Mouse (Mus musculus): Measurements from ENCODE around the gene Il2rb. TPM values are rescaled to one million over a fixed set of nuclear protein-coding genes. Genes with fewer than 3 reads are reported as not detected.
A peak's percentile ranks its signal among the peaks of the same experiment; 100 is the strongest.

Gene Il2rb
- total and polyA plus RNA-seq, 2 experiments from 2014 or later, result 0.19 to 0.38 TPM

DNA sequence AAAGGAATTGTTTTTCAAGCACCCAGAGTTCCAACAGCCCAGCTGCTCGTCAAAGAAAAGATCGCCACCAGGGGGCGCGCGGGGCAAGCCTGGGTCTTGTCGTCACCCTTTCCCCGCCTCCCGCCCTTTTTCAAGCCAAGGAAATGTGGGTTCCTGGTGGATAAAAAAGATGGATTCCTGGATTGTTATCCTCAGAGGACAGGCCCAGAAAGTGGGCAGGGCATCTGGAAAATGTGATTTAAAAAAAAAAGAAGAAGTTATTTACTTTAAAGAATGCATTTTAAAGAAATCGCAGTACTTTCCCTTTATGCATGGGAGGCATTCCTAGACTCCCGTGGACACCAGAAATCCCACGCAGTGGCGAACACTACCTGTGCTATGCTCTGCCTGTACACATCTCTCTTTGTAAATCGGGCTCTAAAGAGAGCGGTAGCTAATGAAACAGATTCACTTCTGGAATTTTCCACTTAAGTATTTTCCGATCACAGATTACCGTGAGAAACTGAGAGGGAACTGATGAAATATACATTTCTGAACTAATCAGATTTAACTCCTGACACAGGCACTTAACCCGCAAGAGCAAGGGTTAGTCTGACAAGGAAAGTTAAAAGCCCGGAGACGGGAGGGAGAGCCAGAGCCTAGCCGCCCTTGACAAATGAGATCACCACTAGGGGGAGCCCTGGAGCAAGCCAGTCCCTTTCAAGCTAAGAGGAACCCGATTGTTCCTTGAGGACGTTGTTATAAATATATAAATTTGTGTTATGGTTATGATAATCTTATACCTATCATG is 47.1 kb downstream of the Il2rb start:
- H3K27me3 ChIP-seq (ENCODE audit: insufficient read depth, low read length), result no peaks in the 10 kb centered on the region
- no peak overlapping the region for H3K9ac ChIP-seq (replicated peaks; ENCODE audit: low read length, poor library complexity, severe bottlenecking)
- peak; percentile 69 for ATAC-seq (ENCODE audit: low FRiP score)
- peak; percentile 93 for DNase-seq (ENCODE audit: low spot score)
- H3K4me1 ChIP-seq (ENCODE audit: insufficient read depth, low read length), result no peaks in the 10 kb centered on the region; the same call in 1 of the 2 replicates
- under 1% methylated on average over 22 of the region's 22 CpGs for WGBS
- peak overlapping the region; percentile 71 for H3K27ac ChIP-seq (ENCODE audit: low read depth, low read length)
- H3K4me2 ChIP-seq (ENCODE audit: low read depth, low read length, poor library complexity, severe bottlenecking), result peak overlapping the region; percentile 56
- no peaks in the 10 kb centered on the region for H3K36me3 ChIP-seq (ENCODE audit: insufficient read depth, low read length)
- H3K9me3 ChIP-seq (ENCODE audit: low read length), result no peaks in the 10 kb centered on the region
- TF ChIP-seq CTCF (IDR thresholded peaks at IDR 0.05), result peak; percentile 95
- H3K4me3 ChIP-seq (ENCODE audit: low read depth, low read length), result peak overlapping the region; percentile 21

DNA sequence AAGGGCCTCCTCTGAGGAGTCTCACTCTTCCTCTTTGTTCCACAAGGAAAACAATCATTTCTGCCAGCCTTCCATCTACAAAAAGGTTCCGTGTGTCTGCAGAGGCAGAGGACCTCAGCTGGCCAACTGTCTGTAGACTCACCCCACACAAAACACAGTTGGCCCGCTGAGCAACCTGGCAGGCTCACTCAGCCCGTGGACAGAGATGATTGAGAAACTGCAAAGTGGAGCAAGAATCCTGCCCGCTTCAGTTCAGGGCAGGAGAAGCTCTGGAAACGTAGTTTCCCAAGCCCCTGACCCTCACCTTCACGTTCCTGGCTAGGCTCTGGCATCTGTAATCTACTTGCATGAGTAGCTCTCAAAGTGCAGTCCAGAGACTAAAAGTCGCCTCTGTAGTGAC is 48.0 kb downstream of the Il2rb start:
- H3K9ac ChIP-seq (replicated peaks; ENCODE audit: low read length, poor library complexity, severe bottlenecking), result no peak overlapping the region; the same call in 1 of the 2 replicates
- DNase-seq (ENCODE audit: low spot score) (no peak), ATAC-seq (ENCODE audit: low FRiP score) (no peak)
- 0 out of 2 replicates have a peak overlapping the region, but pooled peaks have one; percentile 26 for H3K27ac ChIP-seq (ENCODE audit: low read depth, low read length)
- no peak overlapping the region for H3K4me3 ChIP-seq (ENCODE audit: low read depth, low read length)
- no peaks in the 10 kb centered on the region for H3K36me3 ChIP-seq (ENCODE audit: insufficient read depth, low read length)
- no peaks in the 10 kb centered on the region for H3K9me3 ChIP-seq (ENCODE audit: low read length)
- TF ChIP-seq CTCF (IDR thresholded peaks at IDR 0.05), result no peak
- WGBS, result 28% methylated on average over 7 of the region's 7 CpGs
- no peak overlapping the region for H3K4me2 ChIP-seq (ENCODE audit: low read depth, low read length, poor library complexity, severe bottlenecking)
- no peaks in the 10 kb centered on the region; the same call in 1 of the 2 replicates for H3K4me1 ChIP-seq (ENCODE audit: insufficient read depth, low read length)
- H3K27me3 ChIP-seq (ENCODE audit: insufficient read depth, low read length), result no peaks in the 10 kb centered on the region

GRCm38 (mm10) chr15:78443857-78444256 is 51.2 kb downstream of the Il2rb start:
- Histone ChIP-seq H3K4me3 (ENCODE audit: low read depth, low read length) (no peak overlapping the region), H3K27me3 (ENCODE audit: insufficient read depth, low read length) (no peaks in the 10 kb centered on the region), H3K9ac (replicated peaks; ENCODE audit: low read length, poor library complexity, severe bottlenecking) (0 out of 2 replicates have a peak overlapping the region, but pooled peaks have one; percentile 13), H3K4me1 (ENCODE audit: insufficient read depth, low read length) (no peaks in the 10 kb centered on the region), H3K9me3 (ENCODE audit: low read length) (no peaks in the 10 kb centered on the region), H3K36me3 (ENCODE audit: insufficient read depth, low read length) (no peaks in the 10 kb centered on the region), H3K4me2 (ENCODE audit: low read depth, low read length, poor library complexity, severe bottlenecking) (no peak overlapping the region), H3K27ac (ENCODE audit: low read depth, low read length) (no peak overlapping the region)
- WGBS, result 39% methylated on average over 6 of the region's 6 CpGs
- no peak for ATAC-seq (ENCODE audit: low FRiP score)
- TF ChIP-seq CTCF (IDR thresholded peaks at IDR 0.05), result no peak
- DNase-seq (ENCODE audit: low spot score), result no peak

DNA sequence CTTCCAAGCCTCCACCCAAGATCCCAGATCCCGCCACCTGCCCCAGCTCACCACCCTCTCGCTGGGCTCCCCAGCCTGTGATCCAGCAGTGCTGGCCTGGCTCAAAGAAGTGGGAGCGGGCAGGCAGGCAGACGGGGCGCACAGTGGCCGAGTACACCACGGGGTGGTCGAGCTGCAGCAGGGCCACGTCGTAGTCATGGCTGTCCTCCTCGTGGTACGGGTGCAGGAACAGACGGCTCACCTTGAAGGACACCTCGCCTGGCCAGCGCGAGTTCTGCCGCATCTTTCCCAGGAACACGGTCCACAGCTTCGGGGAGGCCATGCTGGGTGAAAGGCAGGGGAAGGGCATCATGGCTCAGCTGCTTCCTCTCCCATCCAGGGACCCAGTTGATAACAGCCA is 52.8 kb downstream of the Il2rb start:
- 91% methylated on average over 19 of the region's 19 CpGs for WGBS
- ATAC-seq (ENCODE audit: low FRiP score) (no peak), DNase-seq (ENCODE audit: low spot score) (no peak)
- Histone ChIP-seq H3K9me3 (ENCODE audit: low read length) (no peaks in the 10 kb centered on the region), H3K4me1 (ENCODE audit: insufficient read depth, low read length) (no peaks in the 10 kb centered on the region), H3K4me2 (ENCODE audit: low read depth, low read length, poor library complexity, severe bottlenecking) (no peak overlapping the region), H3K36me3 (ENCODE audit: insufficient read depth, low read length) (no peaks in the 10 kb centered on the region; the same call in 1 of the 2 replicates), H3K27ac (ENCODE audit: low read depth, low read length) (no peak overlapping the region), H3K27me3 (ENCODE audit: insufficient read depth, low read length) (no peaks in the 10 kb centered on the region), H3K9ac (replicated peaks; ENCODE audit: low read length, poor library complexity, severe bottlenecking) (no peak overlapping the region), H3K4me3 (ENCODE audit: low read depth, low read length) (no peak overlapping the region)
- TF ChIP-seq CTCF (IDR thresholded peaks at IDR 0.05), result no peak

- ATAC-seq (ENCODE audit: low FRiP score) (no peak), DNase-seq (ENCODE audit: low spot score) (no peak)
- no peaks in the 10 kb centered on the region for H3K27me3 ChIP-seq (ENCODE audit: insufficient read depth, low read length)
- no peak overlapping the region for H3K4me2 ChIP-seq (ENCODE audit: low read depth, low read length, poor library complexity, severe bottlenecking)
- H3K4me3 ChIP-seq (ENCODE audit: low read depth, low read length), result no peak overlapping the region
- H3K9ac ChIP-seq (replicated peaks; ENCODE audit: low read length, poor library complexity, severe bottlenecking), result no peak overlapping the region
- 78% methylated on average over 9 of the region's 9 CpGs for WGBS
- H3K4me1 ChIP-seq (ENCODE audit: insufficient read depth, low read length), result peaks cover 6% of the 10 kb centered on the region; the same call in 1 of the 2 replicates
- no peak for TF ChIP-seq CTCF (IDR thresholded peaks at IDR 0.05)
- H3K27ac ChIP-seq (ENCODE audit: low read depth, low read length), result no peak overlapping the region
- H3K36me3 ChIP-seq (ENCODE audit: insufficient read depth, low read length), result peaks cover 14% of the 10 kb centered on the region
- no peaks in the 10 kb centered on the region for H3K9me3 ChIP-seq (ENCODE audit: low read length)
Measured at GRCm38 (mm10) chr15:78438973-78439372, 56.1 kb downstream of the Il2rb start.

DNA sequence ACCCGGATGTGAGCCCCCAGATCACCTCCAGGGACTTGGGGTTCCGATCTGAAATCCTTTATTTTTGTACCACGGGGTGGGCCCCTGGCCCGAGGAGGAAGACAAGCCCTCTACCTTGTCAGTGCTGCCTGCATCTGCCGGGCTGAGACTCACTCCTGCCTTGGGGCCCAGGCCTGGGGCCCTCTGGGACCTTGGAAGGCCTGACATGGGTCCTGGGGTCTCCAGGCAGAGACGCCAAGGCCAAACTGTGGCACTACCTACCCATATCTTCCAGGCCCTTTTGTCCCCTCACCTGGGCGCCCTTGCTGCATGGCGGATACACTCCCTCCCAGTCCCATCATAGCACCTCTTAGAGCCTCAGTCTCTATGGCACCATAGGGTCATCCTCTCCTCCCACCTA is 56.6 kb downstream of the Il2rb start:
- H3K9me3 ChIP-seq (ENCODE audit: low read length), result no peaks in the 10 kb centered on the region
- 59% methylated on average over 8 of the region's 8 CpGs for WGBS
- H3K36me3 ChIP-seq (ENCODE audit: insufficient read depth, low read length), result peaks cover 19% of the 10 kb centered on the region
- H3K4me2 ChIP-seq (ENCODE audit: low read depth, low read length, poor library complexity, severe bottlenecking), result no peak overlapping the region
- no peak overlapping the region for H3K9ac ChIP-seq (replicated peaks; ENCODE audit: low read length, poor library complexity, severe bottlenecking)
- no peaks in the 10 kb centered on the region for H3K27me3 ChIP-seq (ENCODE audit: insufficient read depth, low read length)
- no peak overlapping the region for H3K4me3 ChIP-seq (ENCODE audit: low read depth, low read length)
- H3K4me1 ChIP-seq (ENCODE audit: insufficient read depth, low read length), result peaks cover 6% of the 10 kb centered on the region; the same call in 1 of the 2 replicates
- H3K27ac ChIP-seq (ENCODE audit: low read depth, low read length), result no peak overlapping the region
- TF ChIP-seq CTCF (IDR thresholded peaks at IDR 0.05), result no peak
- no peak for ATAC-seq (ENCODE audit: low FRiP score)
- no peak for DNase-seq (ENCODE audit: low spot score)
